Mouse (Mus musculus): ENCODE measurements around the gene H2-Ab1. TPM values are rescaled to one million over a fixed set of nuclear protein-coding genes. Genes with fewer than 3 reads are reported as not detected.
A peak's percentile ranks its signal among the peaks of the same experiment; 100 is the strongest.

The H2-Ab1 gene
- total RNA-seq, 4 experiments from 2014 or later: 62.4 to 146 (median 115) TPM

- no peak for DNase-seq
These were observed 28.4 kb downstream of the H2-Ab1 start for GRCm38 (mm10) chr17:34285848-34286247.

- DNase-seq: no peak
These were observed 29.0 kb downstream of the H2-Ab1 start for GRCm38 (mm10) chr17:34286501-34286900.

DNA sequence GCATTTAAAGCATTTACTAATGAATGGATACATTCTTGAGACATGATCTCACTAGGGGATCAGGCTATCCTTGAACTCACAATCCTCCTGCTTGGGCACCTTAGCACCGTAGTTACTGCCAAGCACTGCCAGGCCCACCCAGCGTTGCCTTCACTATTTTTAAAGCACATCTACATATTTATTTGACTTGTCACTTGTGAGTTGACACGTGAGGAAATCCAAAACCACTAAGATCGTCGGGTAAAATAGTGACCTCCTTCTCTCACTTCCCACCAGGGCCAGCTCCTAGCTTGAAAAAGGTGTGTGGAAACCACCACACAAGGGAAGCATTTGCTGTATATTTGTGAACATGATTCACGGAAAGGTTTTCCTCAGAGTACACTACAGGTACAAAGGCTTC lies 29.5 kb downstream of the H2-Ab1 start:
- DNase-seq: no peak

- DNase-seq: peak; percentile 86
These were observed 30.2 kb downstream of the H2-Ab1 start, which contains the start of gene H2-Aa for GRCm38 (mm10) chr17:34287648-34288047. Gene H2-Aa (minus strand): TSS chr17:34287823.

- DNase-seq: no peak
These were observed 30.6 kb downstream of the H2-Ab1 start for GRCm38 (mm10) chr17:34288131-34288530.

- DNase-seq: peak; percentile 69
These were observed 34.1 kb downstream of the H2-Ab1 start for GRCm38 (mm10) chr17:34291609-34292008.

DNA sequence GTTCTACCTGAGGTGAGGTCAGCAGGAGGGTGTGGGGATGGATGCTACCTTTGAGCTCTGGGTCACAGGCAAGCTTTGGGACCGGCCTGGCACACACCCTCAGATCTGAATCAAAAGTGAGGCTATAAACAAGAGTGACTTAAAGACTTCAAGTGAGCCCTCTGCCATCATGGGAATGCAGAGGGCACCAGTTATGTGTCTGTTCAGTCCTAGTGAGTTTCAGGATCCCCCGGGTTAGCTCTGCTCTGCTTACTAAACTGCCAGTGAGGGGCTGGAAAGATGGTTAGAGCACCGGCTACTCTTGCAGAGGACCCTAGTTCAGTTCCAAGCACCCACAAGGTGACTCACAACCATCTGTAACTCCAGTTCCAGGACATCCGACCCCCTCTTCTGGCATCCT lies 35.1 kb downstream of the H2-Ab1 start:
- DNase-seq: no peak

DNA sequence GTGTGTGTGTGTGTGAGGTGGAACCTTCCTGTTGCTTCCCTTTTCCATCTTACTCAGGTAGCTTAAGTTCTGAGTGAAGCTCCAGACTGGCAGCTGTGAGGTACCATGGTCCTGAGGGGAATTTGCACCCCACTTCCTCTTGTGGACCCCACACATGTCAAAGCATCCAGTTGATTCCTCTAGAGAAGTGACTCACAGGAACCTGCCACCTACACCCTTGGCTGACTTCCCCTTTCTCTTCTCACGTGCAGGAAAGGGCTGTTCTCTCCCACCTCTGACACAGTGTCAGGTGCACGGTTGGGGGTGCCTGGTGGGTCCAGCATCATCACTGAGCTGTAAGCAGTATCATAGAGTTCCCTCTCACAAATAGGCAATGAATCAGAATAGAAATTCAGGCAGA lies 36.0 kb downstream of the H2-Ab1 start:
- DNase-seq: no peak

GRCm38 (mm10) chr17:34294249-34294648 lies 36.8 kb downstream of the H2-Ab1 start:
- DNase-seq: no peak

DNA sequence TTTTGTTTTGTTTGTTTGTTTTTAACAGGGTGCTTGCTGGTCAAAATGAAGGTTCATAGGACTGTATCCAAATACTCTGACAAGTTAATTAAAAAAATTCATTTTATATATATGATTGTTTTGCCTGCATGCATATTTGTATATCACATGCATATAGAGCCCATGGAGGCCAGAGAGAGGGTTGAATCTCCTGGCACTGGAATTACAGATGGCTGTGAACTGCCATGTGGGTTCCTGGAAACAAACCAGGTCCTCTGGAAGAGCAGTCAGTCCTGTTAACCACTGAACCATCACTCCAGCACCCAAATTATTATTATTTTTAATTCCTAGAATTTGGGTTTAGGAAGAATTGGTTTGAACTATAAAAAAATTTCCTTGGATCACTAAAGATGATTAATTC lies 37.8 kb downstream of the H2-Ab1 start:
- no peak for DNase-seq

DNA sequence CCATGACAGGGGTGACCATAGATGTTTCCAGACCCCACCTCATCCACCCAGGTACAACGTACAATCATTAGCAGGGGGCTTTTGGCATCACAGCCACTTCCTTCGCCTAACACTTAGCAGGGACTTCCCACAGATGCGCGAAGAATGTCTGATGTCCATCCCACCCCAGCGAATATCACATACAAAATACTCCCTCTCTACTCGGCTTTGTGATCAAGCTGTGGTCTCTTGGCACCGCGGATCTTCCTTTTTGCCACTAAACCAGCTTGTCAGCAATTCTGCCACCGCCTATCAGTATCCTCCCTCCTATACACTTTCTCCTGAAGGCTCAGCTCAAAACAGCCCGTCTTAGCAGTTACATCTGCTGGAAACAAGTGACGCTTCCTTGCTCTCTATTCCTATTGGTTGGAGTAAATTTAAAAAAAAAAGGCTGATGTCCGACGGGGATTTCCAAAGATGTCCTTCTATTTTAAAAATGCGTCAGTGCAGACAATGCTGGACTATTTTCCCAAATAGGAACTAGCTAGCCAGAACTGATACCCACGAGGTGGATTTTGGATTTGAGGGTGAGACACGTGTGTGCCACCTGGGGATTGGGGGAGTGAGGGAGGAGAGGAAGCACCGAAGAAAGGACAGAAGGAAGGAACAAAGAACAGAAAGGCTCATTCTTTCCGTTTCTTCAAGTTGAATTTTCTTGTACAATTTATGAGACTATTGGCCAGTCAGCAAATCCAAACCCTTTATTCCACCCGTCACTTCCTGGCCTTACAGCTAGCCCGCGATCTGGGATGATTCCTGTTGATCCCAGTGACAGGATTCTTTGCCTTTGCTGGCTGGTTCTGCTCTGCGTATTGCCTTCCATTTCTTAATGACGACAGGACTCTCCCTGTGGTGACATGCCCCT lies 38.7 kb downstream of the H2-Ab1 start:
- DNase-seq: peak; percentile 22

GRCm38 (mm10) chr17:34299356-34299755 lies 41.9 kb downstream of the H2-Ab1 start:
- no peak for DNase-seq

DNA sequence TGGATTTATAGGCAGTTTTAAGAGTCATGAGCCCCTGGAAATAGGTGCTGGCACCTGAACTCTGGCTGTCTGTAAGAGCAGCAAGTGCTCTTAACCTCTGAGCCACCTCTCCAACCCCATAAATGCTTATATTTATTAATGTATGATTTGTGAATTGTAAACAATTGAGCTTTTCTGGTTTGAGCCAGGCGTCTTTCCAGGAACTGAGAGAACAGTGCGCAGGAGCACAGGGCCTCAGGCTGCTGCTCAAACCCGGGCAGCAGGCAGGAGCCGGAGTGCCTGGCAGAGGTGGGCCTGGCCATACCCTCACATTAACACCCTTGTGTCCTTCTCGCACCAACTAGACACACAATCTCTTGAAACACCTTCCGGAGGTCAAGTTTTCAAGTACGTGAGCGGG lies 42.6 kb downstream of the H2-Ab1 start:
- DNase-seq: no peak

GRCm38 (mm10) chr17:34300691-34301566 lies 43.4 kb downstream of the H2-Ab1 start:
- no peak for DNase-seq

DNA sequence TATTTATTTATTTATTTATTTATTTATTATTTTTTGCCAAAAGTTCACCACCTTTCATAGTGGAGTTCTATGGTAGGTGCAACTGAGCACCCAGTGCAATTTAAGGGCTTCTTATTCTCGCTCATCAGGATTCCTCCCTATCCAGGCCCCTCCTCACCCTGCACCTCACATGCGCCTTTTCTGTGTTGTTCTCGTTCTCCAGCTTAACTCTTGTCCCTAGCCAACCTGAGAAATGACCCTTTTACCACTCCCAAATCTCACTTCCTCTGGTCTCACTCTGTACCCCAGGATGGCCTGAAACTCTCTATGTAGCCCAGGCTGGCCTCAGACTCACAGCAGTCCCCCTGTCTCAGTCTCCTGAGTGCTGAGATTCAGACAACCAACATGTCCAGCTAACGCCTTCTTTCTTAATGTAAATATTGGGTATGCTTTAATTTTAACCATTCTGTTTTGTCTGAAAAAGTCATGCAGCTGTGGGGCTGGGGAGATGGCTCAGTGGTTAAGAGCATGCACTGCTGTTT lies 44.2 kb downstream of the H2-Ab1 start:
- DNase-seq: no peak

- DNase-seq: no peak
These were observed 46.3 kb downstream of the H2-Ab1 start for GRCm38 (mm10) chr17:34303789-34304188.

DNA sequence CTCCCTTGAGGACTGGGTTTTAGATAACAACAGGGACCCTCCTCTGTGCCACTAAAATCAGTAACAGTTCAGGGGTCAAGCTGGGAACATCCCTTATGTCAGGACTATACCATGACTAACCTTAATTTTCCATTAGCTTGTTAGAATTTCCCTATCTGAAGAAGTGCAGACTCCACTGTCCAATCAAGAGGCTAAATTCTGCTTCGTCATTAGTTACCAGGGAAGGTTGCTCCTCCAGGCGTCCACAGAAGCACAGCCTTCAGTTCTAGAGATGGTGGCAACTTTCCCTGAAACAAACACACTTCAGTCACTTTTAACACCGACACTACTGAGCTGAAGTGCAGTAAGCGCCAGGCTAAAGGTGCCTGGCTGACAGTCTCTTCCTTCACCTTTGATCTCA lies 47.3 kb downstream of the H2-Ab1 start:
- DNase-seq: peak; percentile 69

- DNase-seq: peak; percentile 81
These were observed 48.0 kb downstream of the H2-Ab1 start, which contains the start of gene H2-Eb1 for GRCm38 (mm10) chr17:34305380-34306030. Gene H2-Eb1 (plus strand): TSS chr17:34305867.

DNA sequence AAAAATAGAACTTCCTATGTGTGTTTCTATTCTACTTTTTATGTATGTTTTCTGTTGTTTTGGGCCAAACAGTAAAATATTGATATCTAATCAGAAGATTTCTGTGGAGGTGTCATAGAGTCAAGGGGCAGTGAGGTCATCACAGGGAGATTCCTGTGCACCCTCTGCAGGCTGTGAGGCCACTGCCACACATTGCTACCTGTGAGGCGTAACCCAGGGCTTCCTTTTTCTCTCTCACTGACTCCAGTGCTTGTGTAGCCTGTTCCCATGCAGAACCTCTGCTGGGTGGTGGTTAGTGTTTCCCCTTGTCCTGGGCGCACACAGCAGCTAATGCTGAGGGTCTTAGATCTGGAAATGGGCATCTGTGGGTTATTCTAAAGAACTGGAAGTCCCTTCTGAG lies 48.9 kb downstream of the H2-Ab1 start:
- no peak for DNase-seq

DNA sequence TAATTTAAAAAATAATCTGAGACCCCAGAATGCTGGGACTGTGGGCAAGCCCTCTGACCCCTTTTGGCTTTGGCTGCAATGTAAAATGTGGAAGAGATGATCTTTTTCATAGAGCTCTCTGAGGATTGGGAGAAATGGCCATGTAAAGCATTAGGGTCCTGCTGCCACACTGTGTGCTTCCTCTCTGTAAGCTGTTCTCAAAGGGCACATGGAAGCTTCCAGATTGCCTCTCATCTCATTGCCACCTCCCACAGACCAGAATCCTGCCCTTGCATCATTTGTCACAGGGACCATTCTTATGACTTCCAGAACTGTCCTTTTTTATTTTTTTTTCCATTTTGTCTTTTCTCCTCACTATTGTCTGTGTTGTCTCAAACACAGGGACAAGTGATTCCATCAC lies 49.7 kb downstream of the H2-Ab1 start:
- DNase-seq: no peak

GRCm38 (mm10) chr17:34308161-34308560 lies 50.7 kb downstream of the H2-Ab1 start:
- no peak for DNase-seq

DNA sequence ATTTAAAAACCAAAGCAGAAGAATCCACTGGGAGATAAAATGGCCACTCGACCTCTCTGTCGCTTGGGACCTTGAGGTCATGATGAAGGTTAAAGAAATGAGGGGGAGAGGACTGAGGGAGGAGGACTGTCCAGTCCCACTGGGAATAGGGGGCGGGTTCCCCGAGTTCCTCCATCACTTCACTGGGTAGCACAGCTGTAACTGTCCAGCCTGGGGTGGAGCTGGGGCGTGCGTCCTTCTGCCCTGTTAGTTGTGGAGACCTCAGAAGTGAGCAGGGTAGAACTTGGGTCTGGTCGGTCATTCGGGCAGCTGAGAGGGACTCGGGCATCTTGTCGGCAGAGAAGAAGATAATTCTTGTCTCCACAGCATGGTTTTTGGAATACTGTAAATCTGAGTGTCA lies 51.7 kb downstream of the H2-Ab1 start:
- DNase-seq: no peak

All from adrenal gland, adult 8-10 months (tissue).